Mouse (Mus musculus): ENCODE data around the gene Sh3bp4.

Sh3bp4 gene

DNA sequence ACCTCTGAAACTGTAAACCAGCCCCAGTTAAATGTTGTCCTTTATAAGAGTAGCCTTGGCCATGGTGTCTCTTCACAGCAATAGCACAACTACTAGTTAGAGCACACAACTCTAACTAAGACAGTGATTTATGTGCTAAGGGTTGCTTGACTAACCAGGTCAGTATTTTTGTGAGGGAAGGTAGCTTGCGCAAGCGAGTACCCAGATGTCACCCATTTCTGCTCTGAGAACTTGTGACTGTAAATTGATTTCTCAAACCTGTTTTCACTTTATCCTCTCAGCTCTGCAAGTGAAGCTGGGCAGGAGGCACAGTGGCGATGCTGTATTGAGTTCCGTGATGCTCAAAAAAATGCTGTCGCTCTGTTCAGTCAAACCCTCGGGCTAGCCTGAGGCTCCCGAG is 117.2 kb downstream of the Sh3bp4 start:
- DNase-seq (ENCODE audit: low read depth): no peak

DNA sequence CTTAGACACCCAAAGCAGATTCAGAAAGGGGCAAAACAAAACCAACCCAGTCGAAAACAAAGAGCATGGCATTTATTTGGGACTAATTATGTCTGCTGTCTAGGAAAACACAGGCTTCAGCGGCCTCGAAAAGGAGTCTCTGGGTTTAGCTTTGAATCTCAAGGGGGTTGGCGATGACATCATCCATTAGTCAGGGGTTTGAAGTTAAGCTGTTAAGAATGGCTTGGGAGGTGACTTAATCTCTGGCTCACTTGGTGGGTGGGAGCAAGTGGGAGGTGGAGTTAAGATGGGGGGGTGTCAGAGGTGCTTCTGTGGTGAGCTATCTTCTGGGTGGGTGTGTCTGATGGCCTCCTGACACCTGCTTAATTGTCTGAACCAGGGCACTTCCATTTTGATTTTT is 117.9 kb downstream of the Sh3bp4 start:
- no peak for DNase-seq (ENCODE audit: low read depth)

DNA sequence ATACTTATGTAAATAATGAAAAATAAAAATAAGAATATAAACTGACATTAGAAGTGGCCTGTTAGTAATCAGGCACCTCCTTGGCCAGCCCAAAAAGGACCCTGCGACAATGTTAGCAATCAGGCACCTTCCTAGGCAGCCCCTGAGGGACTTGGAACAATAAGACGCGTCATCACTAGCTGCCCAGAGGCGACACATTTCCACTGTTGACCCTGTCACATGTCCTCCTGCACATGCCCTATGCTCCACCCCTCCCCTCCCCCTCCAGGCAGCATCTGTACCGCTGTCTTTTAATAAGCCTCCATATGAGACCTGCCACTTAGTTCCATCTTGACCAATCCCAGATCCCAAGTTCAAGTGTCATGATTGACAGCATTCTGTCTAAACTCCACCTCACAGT is 119.0 kb downstream of the Sh3bp4 start:
- no peak for DNase-seq (ENCODE audit: low read depth)

DNA sequence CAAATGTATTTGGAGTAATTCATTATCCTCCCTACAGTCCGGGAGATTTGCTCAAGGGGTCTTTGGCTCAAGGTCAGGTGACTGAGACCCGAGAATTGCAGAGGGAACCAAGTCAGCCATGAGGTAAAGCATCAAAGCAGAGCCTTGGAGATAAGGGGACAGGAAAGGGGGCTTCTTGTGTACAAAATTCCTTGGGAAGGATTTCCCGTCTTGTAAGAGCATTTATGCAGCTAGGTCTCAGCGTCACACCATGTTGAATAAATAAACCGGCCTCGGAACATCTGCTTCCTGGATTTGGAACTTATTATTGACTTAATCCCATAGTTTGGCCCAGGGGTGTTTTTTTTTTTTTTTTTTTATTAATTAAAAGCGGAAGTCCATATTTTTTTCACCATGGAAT is 120.4 kb downstream of the Sh3bp4 start:
- no peak for DNase-seq (ENCODE audit: low read depth)

GRCm38 (mm10) chr1:89191127-89191740 is 121.0 kb downstream of the Sh3bp4 start:
- DNase-seq (ENCODE audit: low read depth): peak; percentile 80

- no peak for DNase-seq (ENCODE audit: low read depth)
Observed at GRCm38 (mm10) chr1:89192536-89193220, 122.5 kb downstream of the Sh3bp4 start.

DNA sequence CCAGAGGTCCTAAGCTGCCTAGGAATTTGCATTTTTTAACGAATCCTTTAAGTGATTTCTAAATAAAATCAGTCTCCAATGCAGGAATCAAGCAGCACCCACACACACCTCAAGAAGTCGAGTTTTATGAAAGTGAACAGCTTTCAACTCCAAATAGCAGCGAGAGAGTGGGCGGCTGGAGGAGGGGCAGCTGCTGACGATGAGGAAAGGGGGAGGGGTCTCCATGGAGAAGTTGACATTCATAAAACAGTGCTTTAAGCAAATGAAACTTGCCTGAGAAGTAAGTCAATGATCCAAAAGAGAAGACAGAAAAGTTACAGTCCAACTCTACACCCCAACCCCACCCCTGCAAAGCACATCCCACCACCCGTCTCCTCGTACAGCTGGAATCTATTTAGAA is 123.4 kb downstream of the Sh3bp4 start:
- no peak for DNase-seq (ENCODE audit: low read depth)

GRCm38 (mm10) chr1:89195827-89196712 is 125.9 kb downstream of the Sh3bp4 start:
- DNase-seq (ENCODE audit: low read depth): no peak
